Mouse (Mus musculus): ENCODE results near the gene Unc13d.
"Not testable (repeated sequence)": the region's sequence is repeated elsewhere in the genome, so short reads cannot be mapped to it uniquely, and the experiment has no call there.

Unc13d gene

DNA sequence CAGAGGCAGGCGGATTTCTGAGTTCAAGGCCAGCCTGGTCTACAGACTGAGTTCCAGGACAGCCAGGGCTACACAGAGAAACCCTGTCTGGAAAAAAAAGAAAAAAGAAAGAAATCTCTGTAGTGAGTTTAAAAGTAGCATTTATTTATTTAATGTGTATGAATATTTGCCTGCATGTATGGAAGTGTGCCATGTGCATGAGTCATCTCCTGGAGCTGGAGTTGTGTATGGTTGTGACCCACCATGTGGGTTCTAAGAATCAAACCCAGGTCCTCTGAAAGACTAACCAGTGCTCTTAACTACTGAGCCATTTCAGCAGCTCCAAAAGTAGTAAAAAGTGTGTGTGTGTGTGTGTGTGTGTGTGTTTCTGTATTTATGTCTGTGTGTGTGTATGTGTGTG lies 34.5 kb downstream of the Unc13d start:
- no peak for DNase-seq (ENCODE audit: low spot score)

DNA sequence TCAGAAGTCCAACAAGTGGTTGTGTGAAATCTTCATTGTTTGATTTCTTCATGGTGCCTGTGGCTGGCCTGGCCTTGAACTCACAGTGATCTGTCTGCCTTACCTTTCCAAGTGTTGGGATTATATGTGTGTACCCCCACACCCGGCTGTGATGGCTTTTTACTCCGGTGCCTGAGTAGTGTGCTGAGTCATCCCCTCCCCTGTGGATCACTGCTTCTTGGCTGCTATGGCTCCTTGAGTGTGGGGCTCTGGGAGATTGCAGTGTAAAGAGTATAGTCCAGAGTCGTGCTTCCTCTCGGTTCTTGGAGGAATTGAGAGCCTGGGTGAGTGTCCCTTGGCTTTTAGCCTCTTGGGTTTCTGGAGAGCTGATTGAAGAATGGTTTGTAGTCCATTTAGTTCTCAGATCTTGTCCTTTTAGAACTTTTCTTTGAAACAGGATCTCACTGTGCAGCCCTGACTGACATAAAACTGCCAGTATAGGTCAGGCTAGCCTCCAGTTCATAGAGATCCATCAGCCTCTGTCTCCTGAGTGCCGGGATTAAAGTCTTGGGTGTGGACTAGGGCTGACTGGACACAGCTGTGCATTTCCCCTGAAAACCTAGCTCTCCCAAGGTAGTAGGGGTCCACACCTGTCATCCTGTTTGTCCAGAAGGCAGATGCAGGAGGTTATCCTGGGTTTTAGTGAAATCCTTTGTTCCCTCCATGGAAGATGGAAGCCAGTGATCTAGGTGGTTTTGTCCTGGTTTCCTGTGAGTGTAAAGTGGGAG lies 35.2 kb downstream of the Unc13d start:
- no peak for DNase-seq (ENCODE audit: low spot score)

DNA sequence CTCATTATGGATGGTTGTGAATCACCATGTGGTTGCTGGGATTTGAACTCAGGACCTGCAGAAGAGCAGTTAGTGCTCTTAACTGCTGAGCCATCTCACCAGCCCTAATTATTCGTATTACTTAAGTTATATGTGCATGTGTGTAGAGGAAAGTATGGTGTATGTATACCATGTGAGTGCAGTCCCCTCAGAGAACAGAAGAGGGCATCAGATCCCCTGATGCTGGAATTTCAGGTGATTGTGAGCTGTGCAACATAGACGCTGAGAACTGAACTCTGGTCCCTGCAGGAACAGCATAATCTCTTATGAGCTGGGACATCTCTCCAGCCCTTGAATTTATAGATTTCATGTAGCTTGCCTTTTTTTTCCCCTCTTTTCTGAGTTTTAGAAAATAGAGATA lies 35.9 kb downstream of the Unc13d start:
- no peak for DNase-seq (ENCODE audit: low spot score)

DNA sequence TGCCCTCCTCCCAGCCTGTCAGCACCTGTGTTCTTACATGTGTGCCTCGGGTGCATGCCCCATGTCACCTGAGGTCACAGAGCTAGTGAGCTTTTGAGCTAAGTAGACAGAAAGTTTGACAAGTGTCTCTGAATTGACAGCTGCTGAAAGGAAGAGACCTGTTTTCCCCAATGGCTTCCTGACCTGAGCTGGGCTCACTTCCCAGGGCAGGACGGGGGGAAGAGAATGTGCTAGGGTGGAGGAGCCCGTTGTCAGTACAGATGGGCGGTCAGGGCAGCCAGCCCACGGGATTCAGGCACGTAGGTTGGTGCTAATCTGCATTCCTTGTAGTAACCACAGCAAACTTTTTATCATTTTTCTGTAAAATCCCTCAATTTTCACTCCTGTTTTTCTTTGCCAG lies 37.2 kb downstream of the Unc13d start:
- no peak for DNase-seq (ENCODE audit: low spot score)

DNA sequence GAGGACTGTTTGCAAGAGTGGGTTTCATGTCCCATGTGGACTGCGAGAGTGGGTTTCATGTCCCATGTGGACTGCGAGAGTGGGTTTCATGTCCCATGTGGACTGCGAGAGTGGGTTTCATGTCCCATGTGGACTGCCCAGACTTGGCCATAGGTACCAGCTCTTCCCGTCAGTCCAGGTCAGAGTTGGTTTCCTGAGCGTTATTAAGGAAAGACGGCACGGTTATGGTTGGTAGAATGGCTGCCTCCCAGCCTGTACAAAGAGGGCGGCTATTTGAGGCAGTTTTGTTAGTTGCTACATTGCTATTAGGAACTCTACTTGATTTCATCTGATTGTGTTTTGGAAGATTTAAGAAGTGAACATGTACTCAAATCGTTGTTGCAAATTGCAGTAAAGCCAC lies 39.9 kb downstream of the Unc13d start:
- no peak for DNase-seq (ENCODE audit: low spot score)

DNA sequence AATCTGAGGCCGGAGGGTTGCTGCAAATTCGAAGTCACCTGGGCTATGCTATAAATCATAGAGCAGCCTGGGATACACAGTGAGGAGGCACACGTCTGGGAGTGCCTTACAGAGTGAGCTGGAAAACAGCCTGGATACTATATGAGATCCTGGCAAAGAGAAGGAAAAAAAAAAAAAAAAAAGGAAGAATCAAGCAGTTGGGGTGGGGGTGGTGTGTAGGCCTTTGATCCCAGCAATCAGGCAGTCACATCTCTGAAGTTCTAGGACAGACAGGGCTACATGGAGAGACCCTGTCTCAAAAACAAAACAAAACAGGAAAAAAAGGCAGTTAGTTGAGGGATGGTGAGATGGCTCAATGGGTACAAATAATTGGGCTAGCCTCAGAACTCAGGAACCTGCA lies 41.1 kb downstream of the Unc13d start:
- no peak for DNase-seq (ENCODE audit: low spot score)

DNA sequence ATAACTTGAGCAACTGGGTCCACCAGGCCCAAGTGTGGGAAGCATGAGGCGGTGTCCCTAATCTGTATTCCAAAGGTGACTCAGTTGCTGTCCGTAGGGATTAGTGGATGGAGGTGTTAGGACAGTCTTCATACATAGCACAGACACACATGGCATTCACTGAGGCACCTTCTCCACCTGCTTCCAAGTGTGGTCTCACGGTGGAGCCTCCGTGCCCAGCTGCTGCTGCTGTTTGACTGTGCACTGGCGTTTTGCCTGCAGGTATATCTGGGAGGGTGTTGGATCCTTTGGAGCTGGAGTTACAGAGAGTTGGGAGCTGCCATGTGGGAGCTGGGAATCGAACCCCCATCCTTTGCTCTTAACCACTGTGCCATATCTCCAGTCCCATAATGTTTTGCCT lies 43.2 kb downstream of the Unc13d start:
- DNase-seq (ENCODE audit: low spot score), result no peak

DNA sequence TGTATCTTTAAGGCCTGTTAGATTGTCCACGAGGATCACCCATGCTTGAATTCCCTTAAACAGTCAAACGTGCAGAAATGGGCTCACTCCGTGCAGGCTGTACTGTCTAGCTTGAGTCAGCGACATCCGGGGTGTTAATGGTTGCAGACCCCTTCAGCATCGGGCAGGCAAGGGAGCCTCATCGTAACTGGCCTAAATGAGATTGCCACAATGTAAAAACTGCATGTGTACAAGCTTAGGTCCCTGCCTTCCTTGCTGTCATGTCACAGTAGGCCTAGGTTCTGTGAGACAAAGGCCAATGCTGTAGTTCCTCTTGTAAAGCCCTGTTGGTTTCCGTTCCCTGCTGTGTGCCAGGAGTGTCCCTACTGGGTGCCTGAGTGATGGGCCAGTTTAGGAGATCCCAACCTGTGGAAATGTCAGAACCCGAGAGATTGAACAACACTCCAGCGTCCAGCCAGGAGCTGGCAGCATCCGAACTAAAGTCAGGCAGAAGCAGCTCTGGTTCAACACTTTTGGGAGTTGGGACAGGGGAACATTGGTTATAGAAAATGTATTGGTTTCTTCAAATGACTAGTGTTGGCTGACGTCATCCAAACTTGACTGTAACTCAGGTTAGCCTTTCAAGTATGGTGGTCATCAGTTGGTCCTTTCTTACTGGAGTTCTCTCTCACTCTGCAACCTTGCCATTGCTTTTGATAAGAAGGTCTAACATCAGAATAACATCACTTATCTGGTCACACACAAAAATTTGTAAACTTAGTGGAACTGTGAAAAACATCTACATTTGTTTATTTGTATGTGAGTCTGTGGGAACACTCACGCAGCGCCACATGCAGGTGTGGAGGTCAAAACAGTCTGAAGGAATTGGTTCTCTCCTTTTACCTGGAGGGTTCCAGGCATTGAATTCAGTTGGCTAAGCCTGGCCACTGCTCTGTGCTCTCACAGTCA lies 46.6 kb downstream of the Unc13d start:
- no peak for DNase-seq (ENCODE audit: low spot score)

DNA sequence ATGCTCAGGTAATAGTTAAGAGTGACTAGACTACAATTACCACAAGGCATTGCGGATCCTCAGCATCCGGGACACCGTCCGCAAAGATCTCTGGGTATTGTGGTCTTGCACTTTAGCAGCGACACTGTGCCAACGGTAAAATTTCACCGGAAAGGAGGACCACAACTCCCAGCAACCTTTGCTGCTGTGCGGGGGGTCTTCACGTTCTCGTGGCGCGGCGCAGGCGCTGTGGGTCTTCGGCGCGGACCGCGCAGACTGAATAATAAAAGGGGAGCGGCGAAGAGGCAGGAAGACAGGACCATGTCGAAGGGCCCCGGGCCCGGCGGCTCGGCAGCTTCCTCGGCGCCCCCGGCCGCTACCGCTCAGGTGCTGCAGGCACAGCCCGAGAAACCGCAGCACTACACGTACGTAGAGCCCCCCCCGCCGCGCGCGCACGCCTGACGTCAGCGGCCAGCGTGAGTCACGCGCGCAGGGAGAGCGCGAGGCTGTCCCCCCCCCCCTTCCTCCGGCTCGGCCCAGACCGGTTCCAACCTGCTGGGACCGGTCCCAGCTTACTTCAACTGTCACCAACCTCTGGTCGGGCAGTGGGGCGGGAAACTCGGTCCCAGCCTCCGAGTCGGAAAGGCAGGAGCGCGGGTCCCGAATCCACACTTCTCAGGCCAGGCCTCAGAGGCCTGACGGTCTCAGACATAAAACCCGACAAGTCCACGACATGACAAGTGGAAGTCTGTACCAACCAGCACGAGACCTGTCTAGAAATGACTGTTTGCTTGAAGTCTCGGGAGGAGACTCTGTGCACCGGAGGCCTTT lies 47.5 kb downstream of the Unc13d start, which contains the start of gene Unk:
Gene Unk, plus strand, starts transcription at position 235 of the 810 bp plus-strand sequence.
- peak; percentile 97 for DNase-seq (ENCODE audit: low spot score)

DNA sequence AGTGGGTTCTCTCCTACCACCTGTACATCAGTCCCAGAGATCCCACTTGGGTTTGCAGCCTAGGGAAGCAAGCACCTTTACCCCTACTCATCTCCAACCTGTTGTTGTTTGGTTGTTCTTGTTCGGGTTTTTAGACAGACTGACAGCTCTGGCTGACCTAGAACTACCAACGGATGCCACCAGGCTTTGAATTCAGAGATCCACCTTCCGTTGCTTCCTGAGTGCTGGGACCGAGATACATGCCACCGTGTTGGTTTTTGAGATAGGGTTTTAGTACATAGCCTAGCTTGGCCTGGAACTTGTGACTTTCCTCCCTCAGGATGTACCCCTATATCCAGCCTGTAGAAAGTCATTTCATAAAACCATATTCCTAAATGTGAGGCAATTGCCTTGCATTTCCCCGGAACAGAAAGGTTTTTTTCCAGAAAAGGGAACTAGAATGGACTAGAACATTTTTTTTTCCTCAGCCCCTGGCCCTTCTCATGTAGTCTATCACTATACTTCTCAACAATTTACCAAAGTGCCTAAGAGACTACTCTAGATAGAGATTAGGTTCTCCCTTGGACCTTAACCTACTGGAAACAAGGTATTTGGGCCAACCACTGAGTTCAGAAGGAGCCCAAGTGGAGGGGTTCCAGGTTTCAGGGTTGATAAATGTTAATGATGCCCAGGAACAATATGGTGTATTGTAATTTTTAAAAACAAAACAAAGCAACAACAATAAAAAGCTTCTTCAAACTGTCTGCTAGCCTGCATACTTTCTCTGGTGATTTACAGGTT lies 48.5 kb downstream of the Unc13d start:
- DNase-seq (ENCODE audit: low spot score), result no peak

DNA sequence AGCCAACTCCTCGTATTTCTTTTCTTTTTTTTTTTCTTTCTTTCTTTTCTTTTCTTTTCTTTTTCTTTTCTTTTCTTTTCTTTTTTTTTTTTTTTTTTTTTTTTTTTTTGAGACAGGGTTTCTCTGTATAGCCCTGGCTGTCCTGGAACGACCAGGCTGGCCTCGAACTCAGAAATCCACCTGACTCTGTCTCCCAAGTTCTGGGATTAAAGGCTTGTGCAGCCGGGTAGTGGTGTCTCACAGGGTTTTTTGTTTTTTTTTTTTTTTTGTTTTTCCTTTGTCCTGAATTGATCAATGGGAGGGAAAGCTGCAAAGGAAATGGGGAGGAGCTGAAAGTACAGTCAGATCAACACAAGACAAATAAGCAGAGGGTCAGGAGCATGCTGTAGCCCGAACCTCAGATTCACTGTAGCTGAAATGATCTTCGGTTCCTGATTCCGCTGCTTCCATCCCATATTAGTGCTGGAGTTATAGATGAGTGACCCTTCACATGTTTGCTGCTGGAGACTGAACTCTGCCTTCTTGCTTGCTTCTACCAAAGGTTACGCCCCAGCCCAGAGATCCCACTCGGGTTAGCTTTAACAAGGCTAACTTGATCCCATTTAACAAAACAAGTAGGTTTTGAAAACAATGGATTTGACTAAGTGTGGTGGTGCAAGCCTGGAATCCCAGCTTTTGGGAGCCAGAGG lies 49.4 kb downstream of the Unc13d start:
- no peak for DNase-seq (ENCODE audit: low spot score)

DNA sequence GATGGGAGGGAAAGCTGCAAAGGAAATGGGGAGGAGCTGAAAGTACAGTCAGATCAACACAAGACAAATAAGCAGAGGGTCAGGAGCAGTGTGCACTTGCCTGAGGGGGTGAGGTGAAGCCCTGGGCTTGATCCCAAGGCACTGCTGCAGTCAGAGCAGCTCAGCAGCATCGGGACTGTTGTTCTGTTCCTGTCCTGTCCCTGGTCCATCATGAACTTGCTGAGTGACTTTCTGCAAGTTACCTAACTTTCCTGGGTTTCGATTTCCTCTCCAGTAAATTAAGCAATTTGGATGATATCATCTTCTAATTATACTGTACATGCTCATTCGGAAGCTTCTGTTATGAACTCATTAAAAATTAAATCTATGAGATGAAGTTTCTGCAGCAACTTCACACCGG lies 50.0 kb downstream of the Unc13d start, which contains the start of gene H3f3b:
Gene H3f3b, minus strand, starts transcription at position 207 of the 400 bp plus-strand sequence.
- no peak for DNase-seq (ENCODE audit: low spot score)

DNA sequence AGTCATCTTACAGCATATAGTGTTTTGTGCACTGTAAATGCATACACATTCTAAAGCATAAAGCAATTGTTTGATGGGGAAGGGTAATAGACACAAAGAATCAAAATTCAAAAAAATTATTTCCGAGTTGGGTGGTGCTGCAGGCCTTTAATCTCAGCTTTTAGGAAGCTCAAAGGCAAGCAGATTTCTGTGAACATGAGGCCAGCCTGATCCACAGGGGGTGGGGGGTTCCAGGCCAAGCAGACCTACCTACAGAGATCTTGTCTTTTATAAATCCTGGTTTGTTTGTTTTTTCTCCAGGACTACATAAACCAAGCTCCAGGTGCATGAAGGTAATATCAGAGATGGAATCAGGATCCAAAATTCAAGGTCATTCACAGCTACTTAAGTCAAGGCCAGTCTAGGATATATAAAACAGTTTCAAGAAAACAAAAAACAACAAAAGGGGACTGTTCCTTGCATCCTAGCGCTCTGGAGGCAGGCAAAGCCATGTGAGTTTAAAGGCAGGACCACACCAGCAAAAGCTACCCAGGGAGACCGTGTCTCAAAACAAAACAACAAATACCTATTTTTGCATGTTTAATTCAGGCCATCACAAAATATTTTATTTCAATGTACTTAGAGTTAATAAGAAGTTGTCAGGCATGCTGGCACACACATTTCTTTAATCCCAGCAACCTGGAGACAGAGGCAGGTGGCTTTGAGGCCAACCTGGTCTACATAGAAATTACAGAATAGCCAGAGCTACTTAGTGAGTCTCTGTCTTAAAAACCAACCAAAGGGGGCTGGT lies 52.5 kb downstream of the Unc13d start:
- DNase-seq (ENCODE audit: low spot score), result no peak

DNA sequence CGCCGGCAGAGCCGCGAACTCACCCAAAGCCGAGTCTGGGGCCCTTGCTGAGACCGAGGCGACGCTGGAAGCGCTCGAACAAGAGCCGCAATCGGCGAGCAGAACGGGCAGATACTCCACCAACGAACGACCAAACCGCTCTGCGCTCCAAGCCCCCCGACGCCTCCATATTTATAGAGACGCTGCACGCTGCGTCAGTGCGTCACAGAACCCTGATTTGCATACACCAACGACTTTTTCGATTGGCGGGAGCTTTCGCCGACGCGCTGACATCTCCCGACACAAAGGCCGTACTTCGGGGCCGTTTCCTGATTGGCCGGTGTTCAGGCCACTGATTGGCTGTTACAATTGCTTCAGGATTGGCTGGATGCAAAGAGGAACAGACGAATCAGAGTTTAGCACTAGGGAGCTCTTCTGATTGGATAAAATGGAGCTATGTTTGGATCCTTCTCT lies 53.4 kb downstream of the Unc13d start:
- DNase-seq (ENCODE audit: low spot score), result peak; percentile 94

DNA sequence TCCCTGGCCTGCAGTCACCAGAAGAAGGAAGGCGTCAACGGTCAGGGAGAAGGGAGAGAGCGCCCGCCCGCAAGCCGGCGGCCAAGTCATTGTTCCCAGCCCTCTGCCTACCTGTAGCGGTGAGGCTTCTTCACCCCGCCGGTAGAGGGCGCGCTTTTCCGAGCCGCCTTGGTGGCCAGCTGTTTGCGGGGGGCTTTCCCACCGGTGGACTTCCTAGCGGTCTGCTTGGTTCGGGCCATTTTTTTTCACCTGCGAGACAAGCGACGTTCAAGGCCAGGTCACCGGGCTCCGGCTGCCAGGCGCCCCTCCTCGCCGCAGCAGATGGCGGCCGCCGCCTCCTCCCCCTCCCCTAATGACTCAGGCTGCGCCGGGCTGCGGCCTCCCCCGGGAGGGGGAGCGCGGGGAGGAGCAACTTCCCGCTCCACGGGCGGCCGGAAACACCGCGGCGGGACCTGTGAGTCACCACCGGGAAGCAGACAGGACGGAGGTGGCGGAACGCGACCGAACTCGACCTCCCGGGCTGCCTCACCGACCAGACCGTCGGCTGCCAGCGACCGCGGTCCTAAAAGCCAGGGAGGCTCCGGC lies 53.9 kb downstream of the Unc13d start:
- DNase-seq (ENCODE audit: low spot score), result peak; percentile 87

DNA sequence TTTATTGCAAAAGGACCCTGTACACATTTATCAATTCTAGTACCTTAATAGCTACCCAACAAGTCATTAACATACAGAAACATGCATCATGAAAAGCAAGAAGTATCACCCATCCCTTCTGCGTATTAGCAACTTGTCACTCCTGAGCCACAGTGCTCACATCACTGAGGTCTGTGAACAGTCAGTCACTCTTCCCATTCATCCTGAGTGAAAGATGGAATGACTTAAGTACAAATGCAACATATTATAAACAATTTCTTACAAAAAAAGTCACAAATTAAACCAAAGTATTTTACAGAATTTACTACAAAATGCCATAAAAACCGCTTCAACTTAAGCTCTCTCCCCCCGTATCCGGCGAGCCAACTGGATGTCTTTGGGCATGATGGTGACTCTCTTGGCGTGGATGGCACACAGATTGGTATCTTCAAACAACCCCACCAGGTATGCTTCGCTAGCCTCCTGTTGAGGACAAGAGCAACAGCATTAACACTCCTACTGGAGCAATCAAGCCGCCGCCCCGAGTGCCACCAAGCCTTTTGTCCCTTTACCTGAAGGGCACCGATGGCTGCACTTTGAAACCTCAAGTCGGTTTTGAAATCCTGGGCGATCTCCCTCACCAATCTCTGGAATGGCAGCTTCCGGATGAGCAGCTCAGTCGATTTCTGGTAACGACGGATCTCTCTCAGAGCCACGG lies 54.5 kb downstream of the Unc13d start:
- not testable (repeated sequence) for DNase-seq (ENCODE audit: low spot score)

DNA sequence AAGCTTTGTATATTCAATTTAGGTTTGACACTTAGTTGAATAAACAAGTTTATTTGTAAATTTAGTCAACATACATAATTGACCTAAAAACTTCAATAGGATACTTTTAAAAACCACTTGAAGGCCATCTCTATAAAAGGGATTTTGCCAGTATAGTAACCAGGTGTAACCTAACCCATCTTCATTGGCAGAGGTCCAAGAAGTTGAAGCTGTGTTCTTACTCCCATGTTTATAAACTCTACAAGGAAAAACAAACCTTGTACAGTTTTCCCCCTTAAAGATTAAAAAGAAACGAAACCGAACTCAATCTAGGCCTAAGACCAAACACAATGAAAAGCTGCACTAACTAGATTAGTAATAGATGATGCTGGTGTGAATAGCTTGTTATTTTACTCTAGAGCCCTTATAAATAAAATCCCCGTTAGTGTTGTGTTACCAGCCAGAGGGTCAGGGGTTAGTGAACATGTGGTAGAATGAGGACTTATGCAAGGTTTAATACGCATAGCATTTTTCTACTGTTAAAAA lies 55.4 kb downstream of the Unc13d start:
- no peak for DNase-seq (ENCODE audit: low spot score)

Data from urinary bladder, postnatal 14 days (tissue).